Mouse (Mus musculus) A20 (cell line): ENCODE measurements around the gene Higd2a.
A peak's percentile ranks its signal among the peaks of the same experiment; 100 is the strongest.

Source experiments
- DNase-seq: peaks from one replicate; pipeline ENCODE4 v3.0.0-alpha.2; 2011; ENCODE audit warnings: low read depth, low spot score

The Higd2a gene

DNA sequence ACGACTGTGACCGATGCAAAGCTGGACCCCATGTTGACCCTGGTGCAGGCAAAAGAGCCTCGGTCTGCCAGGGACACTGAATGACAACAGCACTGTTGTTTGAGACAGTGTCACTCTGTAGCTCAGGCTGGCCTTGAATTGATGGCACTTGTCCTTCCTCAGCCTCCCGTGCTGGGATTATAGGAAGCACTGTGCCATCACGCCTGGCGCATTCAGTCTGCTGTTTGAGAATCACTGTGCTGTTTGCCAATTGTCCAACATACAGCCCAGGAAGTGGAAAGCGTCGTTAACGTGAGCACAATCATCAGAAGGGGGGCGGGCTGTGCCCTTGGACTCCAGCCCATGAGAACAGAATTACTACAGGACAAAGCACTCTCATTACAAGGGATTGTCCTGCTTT is 7.9 kb upstream of the Higd2a start:
- no peak for DNase-seq

DNA sequence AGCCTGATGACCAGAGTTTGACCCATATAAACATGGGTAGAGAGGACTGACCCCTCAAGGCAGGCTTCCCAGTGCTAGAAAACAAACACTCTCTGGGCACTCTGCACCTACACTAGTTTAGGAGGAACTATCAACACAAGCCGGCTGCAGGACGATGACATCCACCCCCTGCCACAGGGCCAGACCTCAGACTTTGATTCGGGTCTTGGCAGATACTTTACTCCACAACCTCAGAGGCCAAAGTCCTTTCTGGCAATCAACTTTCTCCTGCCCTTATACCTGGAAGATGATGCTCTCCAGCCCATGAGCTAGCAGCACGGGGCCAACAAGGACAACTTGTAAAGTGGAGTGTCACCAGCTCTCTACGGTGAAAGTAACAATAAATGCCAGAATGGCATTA is 7.1 kb upstream of the Higd2a start:
- DNase-seq = no peak

DNA sequence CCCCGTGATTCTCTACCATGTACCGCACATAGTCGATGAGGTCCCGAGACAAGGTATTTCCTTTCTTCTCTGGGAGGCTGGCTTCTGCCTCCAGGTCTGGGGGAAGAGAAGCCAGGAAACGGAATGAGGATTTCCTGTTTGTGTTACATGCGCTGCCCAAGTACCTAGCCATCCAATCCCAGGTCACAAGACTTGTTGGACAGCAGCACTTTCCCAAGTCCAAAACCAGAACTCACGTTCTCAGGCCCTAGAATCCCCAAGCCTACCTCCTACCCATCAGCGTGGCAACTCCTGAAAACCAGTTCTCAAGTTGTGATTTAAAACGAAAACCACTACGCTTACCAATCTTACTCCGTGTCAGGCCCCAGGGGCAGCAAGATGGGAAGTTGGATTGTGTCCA is 4.2 kb upstream of the Higd2a start:
- DNase-seq = no peak

DNA sequence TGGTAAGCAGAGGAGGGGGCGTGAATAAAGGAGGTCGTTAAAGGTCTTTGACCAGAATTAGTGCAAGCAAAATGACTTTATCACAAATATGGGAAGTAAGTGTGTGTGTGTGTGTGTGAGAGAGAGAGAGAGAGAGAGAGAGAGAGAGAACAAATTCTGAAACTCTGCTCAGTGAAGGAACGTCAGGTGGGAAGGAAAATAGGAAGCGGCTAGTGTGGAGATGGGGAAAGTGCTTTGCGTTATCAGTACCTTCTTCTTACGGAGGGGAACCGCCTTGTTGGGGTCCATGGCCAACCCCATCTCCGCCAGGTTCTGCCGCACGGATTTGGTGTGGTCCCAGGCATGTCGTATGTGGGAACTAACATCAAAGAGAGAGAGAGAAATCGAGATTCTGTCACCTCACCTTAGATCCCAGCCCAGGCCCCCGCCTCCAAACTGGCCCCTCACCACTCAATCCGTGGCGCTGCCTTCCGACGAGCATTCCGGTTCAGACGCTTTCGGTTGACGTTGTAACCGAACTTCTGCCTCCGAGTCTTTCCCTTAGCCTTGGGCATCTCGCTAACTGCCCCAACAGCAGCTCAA is 502 bp upstream of the Higd2a start:
- no peak for DNase-seq

DNA sequence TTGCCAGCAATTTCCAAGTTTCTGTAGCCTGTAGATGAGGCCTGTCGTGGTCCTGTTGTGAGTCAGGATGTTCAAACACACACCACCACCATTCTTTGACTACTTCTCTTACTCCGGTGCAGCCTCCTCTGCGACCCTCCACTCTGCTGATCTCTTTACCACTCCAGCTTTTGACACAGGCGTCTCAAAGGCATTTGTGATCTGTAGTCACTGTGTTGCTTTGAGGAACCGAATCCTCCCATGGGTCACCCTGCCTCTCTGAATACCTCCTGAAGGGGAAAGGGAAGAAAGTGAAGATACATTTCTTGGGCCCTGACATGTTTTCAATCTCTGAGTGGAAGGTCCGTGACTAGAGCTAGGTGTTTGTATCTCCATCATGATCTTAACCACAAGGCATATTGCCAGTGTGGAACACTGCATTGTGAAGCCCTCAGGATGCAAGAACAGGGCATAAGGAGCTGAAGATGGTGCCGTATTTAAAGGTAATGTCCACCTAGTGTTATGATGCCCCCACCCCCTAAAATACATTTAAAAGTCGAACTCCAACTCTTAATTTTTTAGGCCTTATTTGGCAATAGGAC is 1.9 kb downstream of the Higd2a start:
- peak; percentile 74 for DNase-seq

DNA sequence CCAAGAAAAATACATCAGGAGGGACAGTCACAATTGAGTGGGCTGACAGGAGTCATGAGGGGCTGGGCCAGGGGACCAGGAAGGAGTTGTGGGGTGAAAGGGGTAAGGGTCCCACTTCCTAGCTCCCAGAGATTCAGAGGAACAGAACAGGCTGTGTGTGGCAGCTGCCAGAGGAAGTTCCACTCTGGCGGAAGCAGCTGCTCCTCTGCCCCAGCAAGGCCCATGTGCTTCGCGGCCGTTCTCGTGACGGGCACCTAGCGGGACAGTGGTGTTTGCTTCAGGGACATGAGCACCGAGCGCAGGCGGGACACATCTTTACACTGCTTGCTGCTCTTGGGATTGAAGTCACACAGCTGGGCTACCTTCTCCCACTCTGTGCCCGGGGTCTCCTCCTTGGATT is 3.6 kb downstream of the Higd2a start:
- DNase-seq = no peak

DNA sequence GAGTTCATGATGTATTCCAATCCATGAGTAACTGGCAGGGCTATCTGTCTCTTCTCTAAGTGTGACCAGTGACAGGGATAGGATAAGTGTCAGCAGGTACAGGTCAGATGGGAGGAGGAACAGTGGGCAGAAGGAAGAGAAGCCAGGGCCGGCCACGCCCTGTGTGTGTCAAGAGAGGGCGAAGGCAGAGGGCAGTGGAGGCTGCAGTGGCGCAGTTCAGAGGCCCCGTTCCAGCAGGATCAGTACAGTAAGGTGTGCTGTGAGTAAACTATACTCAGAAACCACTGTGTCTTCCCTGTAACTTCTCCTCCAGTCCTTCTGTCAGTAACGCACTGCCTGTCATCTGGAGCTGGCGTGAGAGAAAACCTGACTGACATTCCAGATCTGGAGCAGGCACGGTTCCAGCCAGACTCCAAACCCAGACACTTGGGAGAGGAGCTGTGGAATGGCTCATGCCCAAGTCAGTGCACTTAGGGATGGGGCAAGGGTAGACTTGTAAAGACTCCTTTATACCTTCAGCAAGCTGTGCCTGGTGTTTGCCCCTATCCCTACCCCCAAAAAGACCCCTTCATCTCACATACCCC is 6.2 kb downstream of the Higd2a start:
- DNase-seq = no peak

DNA sequence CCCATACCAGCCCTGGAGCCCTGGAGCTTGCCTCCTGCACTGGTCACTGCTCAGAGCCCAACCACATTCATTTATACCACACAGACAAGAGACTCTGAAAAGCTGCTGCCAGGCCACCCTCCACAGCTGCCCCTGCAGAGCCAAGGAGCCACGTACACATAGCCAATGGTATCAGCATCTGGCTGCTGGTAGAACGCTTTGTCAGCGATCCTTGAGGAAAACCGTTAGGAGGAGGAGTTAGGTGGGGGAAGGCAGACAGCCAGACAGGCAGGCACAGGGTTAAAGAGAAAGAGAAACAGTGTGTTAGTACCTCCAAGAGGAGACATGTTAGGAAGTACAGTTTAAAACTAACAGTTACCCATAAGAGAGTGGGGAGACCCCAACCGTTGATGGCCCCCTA is 6.9 kb downstream of the Higd2a start:
- no peak for DNase-seq

DNA sequence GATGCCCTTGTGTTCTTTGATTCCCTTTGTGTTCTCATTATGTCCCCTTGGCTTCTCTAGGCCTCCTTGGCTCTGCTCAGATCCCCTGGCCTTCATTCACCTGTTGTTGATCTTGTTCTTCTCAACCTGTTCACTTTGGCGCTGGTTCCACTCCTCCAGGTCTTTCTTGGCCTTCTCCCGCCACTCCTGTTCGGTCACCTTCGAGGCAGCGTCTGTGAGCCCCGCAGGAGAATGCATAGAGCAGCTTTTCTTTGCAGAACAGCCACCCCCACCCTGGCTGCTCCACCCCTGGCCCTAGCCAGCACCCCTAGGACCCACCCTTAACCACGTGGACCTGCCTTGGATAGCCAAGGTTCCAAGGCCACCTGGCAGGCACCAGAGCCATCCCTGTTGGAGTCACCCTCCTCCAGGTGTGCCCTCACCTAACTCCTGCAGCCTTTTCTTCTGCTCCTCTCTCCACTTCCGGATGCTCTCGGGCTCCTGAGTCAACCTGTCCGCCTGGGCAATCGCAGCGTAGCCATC is 8.7 kb downstream of the Higd2a start:
- no peak for DNase-seq

DNA sequence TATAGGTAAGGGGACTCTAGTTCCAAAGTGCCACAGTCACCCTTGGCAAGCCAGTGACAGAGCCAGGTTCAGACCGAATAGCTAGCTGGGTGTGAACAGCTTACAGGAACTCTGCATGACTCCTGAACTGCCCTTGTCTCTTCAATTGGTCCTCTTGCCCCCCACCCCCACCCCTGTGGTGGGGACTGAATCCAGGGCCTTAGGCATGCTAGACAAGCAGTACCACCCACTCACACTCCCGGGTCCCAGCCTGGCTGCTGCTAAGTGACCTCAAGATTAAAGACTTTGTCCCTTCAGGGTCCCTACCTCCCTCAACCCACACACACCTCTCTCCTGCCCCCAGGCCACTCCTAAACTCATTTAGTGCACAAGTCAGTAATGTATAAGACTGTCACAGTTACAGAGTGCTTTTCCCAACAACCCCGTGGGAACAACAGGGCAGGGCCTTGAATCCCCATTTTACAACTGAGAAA is 12.7 kb downstream of the Higd2a start:
- no peak for DNase-seq

DNA sequence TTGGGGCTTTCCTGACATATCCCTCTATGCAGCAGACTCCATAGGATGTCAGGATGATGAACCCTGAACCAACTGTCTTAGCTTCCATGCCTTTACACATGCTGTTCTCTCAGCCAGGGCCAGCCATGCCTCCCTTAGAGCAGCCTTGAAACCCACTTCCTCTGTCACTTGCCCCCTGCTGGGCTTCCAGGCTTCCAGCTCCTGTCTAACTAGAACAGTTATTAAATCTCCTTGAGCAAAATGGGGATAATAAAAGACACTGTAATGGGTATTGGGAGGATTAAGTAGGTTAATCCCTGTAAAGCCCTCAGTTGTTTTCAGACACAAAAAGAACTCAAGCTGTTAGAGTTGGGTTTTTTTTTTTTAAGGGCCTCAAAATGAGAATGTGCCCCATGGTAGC is 13.5 kb downstream of the Higd2a start:
- no peak for DNase-seq

DNA sequence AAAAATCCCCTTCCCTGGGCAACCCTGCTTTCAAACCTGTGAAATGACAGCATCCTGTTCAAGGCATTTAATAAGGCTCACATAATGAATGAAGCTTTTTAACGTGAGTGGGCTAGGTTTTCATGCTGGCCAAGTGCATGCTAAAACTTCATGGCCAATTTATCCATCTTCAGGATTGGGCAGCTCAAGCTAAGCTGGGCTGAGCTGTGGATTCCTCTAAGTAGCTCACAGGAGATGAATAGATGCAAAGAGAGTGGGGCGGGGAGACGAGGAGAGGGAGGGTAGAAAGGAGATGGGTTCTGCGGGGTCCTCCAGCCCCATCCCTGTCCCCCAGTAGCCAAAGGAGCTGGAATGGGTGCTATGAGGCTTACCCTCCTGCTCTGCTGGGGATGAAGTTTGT is 14.2 kb downstream of the Higd2a start:
- no peak for DNase-seq

DNA sequence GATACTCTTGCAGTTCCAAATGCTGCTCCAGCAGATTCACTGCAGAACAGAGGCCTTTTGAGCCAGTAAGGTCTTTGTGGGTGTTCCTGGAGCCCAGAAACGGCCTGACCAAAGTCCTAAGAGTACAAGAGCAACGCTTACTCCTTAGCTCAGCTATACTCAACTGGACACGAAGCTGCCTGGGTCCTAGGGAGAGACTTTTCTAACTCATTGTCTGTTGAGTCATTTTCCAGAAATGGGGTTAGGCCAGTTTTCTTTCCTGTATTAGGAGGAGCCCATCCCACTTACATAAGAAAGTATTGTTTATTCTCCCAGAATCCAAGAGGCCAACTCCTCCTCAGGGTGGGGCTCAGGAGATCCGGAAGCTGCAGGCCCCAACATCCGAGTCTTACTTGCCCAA is 15.4 kb downstream of the Higd2a start:
- no peak for DNase-seq

DNA sequence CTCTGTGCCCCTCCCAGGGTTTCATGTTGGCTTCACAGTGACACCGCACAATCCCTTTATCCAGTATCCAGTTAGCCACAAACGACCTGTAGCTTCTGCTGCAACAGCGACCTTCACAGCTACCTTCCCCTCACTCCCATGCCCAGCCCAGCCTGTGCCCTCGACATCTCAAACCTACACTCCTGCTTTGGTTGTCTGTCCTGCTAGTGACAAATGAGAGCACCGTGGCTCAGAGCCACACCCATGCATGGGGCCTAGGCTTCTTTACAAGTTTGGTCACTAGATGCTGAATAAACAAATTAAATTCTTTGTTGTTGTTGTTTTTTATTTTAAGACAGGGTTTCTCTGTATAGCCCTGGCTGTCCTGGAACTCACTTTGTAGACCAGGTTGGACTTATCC is 17.2 kb downstream of the Higd2a start:
- DNase-seq = no peak

DNA sequence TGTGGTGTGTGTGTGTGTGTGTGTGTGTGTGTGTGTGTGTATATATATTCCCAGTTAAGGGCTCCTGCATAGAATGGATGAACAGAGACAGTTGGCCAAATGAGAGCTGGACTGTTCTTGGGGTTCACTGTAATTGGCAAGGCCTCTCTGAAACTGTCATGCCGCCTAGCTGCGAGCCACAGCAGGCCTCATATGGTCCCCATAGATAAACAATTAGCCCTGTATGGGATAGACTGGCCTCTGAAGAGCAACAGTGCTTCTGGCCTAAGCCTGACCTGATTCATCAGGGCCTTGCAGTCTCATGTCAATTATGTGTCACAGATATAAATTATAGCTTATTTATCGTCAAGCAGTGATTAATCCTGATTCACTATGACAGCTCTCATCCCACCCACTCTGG is 18.0 kb downstream of the Higd2a start:
- DNase-seq = no peak

DNA sequence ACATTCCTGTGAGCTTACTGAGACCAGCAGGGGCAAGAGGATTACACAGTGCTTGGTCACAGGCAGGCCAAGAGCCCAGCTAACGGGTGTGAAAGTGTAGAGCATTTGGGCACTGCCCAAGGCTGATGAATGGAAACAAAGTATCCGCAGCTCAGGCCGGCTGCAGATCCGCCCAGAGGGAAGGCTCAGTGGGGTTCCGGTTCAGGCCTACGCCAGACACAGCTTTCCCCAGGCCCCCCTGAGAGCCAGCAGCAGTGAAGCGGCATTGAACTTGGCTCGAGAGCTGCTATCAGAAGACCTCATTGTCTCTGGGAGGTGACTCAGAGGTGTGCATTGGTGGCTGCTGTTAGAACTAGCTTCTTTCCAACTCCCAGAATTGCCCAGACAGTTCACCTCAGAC is 18.7 kb downstream of the Higd2a start:
- no peak for DNase-seq

DNA sequence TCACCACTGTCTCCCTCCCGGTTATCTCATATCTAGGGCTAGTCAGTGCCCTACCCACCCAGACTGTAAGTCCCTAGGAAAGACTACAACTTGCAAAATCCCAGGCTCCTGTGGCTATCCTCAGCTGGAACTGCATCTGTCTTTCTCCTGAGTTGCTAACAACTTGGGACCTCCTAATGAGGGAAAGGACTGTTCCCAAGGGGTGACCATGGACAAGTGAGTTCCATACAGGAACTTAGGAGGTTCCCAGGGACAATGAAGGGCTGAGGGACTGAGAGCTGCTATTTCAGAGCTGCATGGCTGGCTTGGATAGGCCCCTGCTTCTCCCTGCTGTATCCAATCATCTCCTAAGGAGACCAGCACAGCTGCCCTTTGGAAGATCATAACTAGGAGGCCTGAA is 19.3 kb downstream of the Higd2a start:
- DNase-seq = no peak

DNA sequence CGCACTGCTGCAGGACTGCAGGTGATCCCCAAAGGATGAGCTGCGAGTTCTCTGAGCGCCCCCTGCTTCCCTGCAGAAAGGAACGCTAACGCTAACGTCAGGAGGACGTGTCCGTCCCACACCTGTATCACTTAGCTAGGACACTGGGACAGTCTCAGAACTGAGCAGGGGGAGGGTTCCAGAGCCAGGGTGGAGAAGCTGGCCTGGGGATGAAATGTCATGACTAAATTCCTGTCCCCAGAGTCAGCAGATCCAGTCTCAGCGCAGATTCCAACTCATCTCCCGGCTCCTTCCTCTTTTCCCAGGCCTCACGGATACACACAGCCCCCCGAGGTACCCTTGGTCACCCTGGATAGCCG is 20.6 kb downstream of the Higd2a start:
- no peak for DNase-seq

DNA sequence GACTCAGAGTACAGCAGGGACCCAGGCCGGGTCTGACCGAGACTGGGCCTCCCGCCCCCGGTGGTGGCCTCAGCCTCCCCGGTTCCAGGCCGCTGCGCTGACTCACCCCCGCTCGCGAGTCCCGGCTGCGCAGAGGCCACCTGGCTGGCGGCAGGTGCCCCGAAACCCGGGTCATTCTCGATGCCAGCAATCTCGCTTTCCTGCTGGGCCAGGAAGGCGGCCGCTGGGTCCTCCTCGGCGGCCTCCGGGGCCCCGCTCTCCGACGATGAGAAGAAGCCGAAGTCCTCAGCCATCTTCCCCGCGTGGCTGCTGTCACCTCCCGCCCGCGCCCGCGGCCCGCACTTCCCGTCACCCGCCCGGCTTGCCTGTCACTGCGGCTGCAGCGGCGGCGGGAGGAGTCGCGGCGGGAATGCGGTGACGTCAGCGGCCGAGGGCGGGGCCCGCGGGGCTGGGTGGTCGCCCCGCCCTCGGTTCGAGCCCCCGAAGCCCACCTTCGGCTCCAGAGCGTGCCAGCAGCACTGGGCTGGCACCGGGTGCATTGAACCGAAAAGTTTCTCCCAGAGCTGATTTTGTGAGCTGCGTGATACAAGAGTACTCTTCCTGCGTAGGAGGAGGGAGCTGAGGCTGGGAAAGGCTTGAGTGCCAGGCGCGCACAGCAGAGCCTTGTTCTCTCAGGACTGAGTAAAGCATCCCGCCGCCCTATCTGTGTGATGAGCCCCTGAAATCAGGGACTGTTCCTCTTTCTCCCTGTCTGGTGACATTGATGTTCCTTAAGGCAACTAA is 21.2 kb downstream of the Higd2a start, which contains the start of gene Cltb:
TSS of gene Cltb (minus strand) at position 373 of the 783 bp plus-strand sequence.
- DNase-seq = peak; percentile 84

DNA sequence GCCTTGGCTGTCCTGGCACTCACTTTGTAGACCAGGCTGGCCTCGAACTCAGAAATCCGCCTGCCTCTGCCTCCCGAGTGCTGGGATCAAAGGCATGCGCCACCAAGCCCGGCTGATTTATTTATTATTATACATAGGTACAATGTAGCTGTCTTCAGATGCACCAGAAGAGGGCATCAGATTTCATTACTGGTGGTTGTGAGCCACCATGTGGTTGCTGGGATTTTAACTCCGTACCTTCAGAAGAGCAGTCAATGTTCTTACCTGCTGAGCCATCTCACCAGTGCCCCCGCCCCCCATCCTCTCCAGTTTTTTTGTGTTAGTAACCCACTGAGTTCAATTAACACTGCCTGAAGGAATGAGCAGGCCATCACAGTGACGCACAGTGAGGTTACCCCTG is 23.1 kb downstream of the Higd2a start:
- DNase-seq = peak; percentile 66

DNA sequence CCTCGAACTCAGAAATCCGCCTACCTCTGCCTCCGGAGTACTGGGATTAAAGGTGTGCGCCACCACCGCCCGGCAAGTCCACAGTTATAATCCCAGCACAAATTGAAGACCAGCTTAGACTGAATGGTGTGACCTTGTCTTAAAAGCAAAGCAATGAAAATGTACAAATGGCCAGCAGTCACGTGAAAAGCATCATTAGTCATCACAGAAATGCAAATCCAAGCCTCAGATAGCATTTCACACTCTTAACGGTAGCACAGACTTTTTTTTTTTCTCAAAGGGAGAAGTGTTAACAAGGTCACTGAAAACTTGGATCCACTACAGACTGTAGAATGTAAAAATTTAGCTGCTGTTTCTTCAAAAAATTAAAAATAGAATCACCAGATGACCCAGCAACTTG is 26.3 kb downstream of the Higd2a start:
- DNase-seq = no peak

DNA sequence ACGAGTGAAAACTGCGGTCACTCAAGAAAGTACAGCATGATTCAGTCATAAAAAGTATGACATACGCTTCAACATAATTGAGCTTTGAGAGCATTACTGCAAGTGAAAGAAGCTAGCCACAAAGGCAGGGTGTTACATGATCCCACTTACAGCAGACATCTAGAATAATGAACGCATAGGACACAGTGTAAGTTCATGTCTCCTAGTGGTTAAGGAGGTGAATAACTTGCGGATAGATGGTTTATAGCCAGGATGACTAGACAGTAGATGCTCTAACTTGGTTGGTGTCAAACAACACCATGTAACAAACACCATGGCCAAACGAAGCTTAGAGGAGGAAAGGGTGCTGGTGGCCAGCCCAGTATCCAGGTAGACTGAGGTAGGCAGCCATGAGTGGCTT is 27.0 kb downstream of the Higd2a start:
- DNase-seq = no peak
